Comparison of ENCODE assay signal across 14 mouse cellular contexts in the genomic region with DNA sequence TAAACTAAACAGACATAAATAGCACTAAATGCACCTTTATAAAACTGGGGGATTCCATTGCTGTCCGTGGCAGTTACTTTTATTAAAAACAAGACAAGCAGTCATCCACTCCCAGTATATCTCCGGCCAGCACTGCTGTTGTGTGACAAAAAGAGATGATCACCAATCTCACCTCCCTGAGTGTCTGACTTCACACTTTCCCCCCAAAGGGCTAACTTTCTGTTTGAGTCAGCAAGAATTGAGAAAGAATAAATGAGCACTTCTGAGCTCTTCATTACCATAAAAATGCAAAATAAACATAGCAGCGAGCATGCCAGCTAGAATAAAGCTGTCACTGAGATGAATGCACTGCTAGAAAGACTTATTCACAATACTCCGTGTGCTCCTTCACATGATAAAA. TPM values are rescaled to one million over a fixed set of nuclear protein-coding genes. Genes with fewer than 3 reads are reported as not detected.
"Had no signal": no experiment of that assay in that cellular context is flagged by ENCODE, and none has a peak within 500 bp of the region (broad histone marks: within the 10 kb centered on the region; RNA-seq: fewer than 3 reads in every experiment).

No protein-coding gene starts in this region.

- H3K4me3 ChIP-seq: layer of hippocampus, adult 2 months; left cerebral cortex, adult 2 months; liver, embryonic 13.5 days; megakaryocyte, embryonic 14.5 days; midbrain, embryonic 10.5 days had no signal

- H3K27ac ChIP-seq: kidney, postnatal 0 days; layer of hippocampus, adult 2 months; left cerebral cortex, adult 2 months; liver, embryonic 13.5 days; midbrain, embryonic 10.5 days had no signal

- H3K9ac ChIP-seq: liver, embryonic 13.5 days had no signal

- H3K4me2 ChIP-seq: liver, embryonic 13.5 days had no signal

- ATAC-seq: lung, postnatal 0 days had no signal

- H3K36me3 ChIP-seq: liver, embryonic 13.5 days; midbrain, embryonic 10.5 days had no signal

- H3K27me3 ChIP-seq: liver, embryonic 13.5 days; megakaryocyte, embryonic 14.5 days had no signal

- H3K4me1 ChIP-seq: liver, embryonic 13.5 days; midbrain, embryonic 10.5 days had no signal

- DNase-seq: kidney, adult 2 months; kidney, postnatal 25 days; layer of hippocampus, postnatal 36 days; liver, embryonic 13.5 days; lung, adult 2 months; thymus, adult 18-20 months; thymus, postnatal 36 days had no signal

- H3K9me3 ChIP-seq: liver, embryonic 13.5 days; megakaryocyte, embryonic 14.5 days; midbrain, embryonic 10.5 days had no signal

RNA-seq across cellular contexts. Expression of a gene that starts 31.7 kb away (rescaled TPM):
- polyA plus RNA-seq: large intestine, adult 2 months; lung, adult 2 months had no signal
